Mouse (Mus musculus): ENCODE measurements around the gene Adamts16.
"Not testable (repeated sequence)": the region's sequence is repeated elsewhere in the genome, so short reads cannot be mapped to it uniquely, and the experiment has no call there.

Adamts16 gene

DNA sequence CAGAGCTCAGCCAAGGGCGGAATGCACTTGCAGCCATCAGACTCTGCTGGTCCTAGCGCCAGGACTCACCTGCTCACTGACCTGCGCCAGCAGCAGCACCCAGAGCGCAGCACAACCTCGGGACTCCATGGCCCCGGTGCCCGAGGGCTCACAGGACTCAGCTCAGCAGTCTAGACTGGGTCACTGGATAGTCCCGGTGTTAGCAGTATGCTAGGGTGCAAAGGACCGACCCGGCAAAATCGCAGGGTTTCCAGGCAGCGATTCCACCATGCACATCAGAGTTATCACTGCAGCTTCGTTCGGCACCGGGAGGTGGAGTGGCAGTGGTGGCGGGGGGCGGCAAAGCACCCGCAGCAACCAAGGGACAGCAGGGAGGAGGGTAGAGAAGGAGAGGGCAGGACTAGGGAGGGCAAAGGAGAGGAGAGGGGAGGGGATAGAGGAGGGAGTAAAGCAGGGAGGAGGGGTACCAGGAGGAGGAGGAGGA, at the start of gene Adamts16:
TSS of gene Adamts16 (minus strand) at position 391 of the 484 bp plus-strand sequence.
- no peak for DNase-seq

GRCm38 (mm10) chr13:70887136-70887535, 45.5 kb upstream of the Adamts16 start:
- DNase-seq: no peak

DNA sequence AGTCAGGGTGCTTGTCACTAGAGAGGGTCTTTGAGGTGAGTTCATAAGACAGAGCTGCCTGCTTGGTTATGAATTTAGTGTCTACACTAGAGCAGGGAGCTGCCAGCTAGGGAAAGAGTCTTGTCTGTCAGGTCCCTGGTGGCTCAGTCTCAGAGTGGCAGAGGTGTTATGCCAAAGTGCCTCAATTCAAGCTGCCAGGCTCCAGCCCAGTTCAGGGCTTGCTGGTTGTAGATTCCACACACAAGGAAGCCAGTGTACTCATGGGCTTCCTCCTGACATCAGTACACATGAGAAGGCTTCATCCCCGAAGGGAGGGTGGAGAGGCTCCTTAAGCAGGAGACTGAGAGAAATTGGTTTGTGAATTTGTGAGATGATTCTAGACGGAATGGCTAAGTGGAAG, 43.4 kb upstream of the Adamts16 start:
- DNase-seq: no peak

- no peak for DNase-seq
These were observed 42.6 kb upstream of the Adamts16 start for GRCm38 (mm10) chr13:70883891-70884890.

DNA sequence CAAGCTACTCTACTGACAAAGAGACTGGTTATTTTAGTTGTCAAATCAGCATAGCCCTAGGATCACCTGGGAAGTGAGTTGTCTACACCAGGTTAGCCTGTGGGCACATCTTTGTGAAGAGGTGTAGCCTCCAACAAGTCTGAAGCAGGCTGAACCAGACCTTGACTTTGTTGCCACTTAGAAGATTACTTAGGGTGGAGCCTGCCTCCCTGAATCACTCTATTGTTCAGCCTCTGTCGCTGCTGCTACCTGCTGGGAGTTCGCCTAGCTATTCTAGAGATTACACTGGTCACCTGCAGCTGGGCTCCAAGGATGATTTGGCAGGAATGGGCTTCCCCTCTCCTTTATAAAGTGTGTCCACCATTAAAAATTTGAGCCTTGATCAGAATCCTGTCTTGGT, 38.4 kb upstream of the Adamts16 start:
- DNase-seq: not testable (repeated sequence)

DNA sequence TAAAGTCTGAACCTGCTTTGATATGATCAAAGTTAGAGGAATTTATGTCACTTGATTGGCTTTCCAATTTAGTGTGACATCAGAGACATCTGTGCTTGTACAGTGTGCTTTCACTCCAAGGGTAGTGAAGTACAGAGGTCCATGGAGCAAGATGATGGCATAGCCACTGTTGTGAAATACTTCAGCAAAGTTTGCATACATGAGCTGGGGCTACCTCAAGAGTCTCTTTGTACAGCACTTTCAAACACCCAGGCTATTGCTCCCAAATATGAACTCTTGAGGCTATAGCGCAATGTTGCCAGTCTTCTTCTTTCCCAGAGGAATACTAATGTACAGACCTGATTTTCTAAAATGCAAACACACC, 35.9 kb upstream of the Adamts16 start:
- no peak for DNase-seq

DNA sequence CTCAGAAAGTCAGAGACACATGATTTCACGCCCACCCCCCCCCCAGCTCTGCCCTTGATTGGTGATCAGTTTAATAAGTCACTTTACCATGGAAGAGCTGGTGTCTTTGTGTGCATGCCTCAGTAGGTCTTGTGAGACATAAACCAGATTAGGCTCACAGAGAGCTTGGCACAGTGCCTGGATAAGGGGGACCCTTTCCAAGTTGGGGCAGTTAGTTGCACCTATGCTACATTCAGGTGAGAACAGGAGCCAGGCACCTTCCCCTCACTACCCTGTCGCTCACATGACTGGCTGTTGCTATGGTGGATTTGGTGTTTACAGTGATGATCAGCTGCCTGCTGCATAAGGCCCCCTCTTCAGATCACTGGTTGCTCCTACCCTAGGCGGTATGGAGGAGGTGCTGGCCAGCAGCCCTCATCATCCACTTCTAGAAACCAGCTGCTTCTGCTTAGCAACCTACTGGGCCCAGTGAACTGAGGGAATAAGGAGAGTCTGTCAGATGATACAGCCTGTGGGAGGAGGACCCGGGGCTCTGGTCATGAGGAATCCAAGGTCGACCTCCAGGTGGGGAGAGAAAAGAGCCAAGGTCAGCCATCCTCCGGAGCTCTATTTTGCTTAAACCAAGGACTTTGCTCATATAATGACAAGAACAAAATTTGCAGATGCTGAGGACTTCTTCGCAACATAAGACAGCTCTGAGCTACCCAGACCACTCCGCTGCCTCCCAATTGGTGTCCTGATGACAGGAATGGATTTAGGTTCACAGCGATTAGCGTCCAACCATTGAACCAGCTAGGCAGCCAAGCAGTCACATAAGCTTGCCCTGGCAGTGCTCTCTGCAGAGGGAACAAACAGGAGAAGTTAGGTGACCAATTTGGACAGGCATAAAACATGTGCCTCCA, 35.3 kb upstream of the Adamts16 start:
- DNase-seq: no peak

DNA sequence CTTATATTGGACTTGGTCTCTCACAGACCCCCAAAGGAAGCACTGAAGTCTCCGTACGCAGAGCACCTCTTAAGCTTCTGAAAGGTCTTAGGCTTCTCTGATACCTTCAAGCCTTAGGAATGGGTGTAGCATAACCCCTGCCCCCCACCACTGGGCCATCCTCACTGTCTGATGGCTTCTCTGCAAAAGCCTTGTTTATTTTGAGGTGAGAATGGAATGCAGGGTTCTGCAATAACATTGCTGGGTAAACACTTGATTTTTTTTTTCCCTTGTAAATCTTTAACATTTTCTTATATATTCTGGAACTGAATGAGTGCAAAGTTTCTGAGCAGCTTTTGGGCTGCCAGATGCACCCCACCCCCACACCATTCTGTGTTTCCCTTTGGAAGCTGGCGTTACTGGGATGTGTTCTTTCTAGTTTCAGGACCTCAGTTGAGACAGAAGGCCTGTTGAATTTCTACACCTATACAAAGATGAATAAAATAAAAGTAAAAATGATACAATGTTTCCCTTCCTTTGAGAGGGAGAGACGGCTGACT, 33.9 kb upstream of the Adamts16 start:
- DNase-seq: no peak

GRCm38 (mm10) chr13:70874741-70875140, 33.1 kb upstream of the Adamts16 start:
- no peak for DNase-seq

DNA sequence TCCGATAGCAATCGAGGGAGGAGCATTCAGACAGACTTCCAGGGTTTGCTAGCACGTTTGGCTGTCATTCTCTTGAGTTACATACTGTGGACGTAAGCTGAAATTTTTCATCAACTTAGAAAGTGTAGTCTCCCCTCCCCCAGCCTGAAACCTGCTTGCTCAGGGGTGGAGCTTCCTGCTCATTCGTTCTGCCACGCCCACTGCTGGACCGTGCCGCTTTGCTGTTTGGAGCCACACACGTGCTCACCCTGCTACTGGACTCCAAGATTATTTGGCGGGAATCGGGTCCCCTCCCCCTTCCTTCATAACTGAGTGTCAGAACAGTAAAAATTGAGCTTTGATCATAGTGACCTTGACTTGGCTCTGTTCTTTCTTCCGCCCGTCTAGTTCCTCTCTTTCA, 32.2 kb upstream of the Adamts16 start:
- DNase-seq: not testable (repeated sequence)

- DNase-seq: no peak
These were observed 29.4 kb upstream of the Adamts16 start for GRCm38 (mm10) chr13:70871049-70871448.

- no peak for DNase-seq
These were observed 25.5 kb upstream of the Adamts16 start for GRCm38 (mm10) chr13:70866971-70867625.

DNA sequence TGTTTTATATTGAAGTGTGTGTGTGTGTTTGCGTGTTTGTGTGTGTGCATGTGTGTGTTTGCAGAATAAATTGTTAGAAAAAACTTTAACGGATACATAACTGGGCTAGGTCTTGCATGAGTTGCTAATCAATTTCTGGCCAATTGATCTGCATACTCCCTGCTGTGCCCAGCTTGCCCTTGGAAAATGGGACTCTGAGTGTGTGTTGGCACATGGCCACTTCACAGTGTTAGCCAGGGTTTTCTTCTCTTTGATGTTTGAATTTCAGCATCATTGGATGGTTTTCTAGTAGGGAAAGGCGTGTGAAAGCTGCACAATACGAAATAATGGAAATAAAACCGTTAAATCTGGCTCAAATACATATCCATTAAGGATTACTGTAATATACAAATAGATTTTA, 24.3 kb upstream of the Adamts16 start:
- DNase-seq: no peak

DNA sequence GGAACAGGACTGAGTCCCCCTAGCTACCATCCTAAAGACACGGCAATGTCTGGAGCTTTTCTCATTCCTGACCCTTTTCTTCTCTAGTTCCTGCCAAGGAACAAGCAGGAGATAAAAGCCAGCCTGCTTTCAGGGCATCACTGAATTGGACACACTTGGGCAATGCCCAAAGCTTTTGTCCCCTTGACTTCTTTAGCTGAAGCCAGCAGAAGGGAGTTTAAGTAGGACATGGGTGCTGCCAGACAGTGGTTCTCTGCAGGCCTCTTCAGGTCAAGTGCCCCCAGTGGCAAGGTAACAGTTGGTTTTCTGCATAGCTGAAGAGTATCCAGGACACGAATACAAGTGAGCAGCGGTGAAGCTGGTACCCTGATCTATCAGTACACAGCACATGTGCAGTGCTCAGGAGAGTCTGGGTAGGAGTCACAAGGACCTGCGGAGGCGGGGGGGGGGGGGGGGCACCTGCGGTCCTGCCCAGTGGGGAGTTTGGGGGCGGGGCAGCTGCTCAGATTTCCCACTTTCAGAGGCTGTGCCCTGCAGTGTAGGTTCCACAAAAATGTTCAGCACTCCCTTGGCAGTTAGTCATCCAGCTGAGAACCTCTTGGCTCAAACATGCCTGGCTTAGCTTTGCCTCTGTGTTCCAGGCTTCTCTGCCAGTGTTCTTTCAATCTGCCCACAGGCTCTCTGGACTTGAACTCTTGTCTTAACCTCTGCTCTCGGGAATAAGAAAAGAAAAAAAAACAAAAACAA, 20.7 kb upstream of the Adamts16 start:
- no peak for DNase-seq

- no peak for DNase-seq
These were observed 12.0 kb upstream of the Adamts16 start for GRCm38 (mm10) chr13:70853601-70854000.

GRCm38 (mm10) chr13:70846933-70847332, 5.3 kb upstream of the Adamts16 start:
- no peak for DNase-seq

- no peak for DNase-seq
These were observed 3.9 kb upstream of the Adamts16 start for GRCm38 (mm10) chr13:70845526-70845925.

- DNase-seq: no peak
These were observed 515 bp upstream of the Adamts16 start for GRCm38 (mm10) chr13:70842126-70842525.

DNA sequence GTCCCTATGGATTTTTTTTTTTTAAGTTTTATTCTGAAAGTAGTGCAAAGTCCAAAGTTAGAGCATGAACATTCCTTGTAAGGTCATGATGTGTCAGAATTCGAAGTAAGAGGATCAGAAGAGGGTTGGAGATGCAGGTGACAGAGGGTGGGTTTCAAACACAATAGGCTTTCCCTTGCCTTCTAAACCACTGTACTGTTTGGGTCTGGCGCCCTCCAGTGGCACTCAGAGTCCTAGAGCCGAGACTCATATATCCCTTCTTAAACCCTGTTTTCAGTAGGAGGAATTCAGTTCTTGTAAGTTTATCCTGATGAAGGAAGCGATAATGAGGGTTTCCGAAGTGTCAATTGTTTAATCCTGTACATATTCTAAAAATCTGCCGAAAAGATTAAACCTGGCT, 1.4 kb downstream of the Adamts16 start:
- DNase-seq: peak; percentile 29 to 34

DNA sequence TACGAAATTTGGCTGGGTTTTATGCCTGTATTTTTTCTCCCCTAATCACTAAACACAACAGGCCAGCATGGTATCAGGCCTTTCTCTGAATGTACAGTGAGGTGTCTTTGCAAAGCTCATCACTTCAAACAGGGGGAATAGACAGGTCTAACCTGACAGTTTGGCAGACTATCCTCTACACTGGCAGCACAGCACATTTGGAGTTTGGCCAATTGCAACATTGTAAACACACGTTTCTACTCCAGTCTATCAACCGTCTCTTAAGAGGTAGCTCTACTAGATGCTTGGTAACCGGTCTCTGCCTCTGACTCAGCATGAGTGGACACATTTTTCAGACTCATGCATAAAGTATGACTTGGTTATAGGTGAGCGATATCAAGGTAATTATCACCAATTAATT, 4.0 kb downstream of the Adamts16 start:
- no peak for DNase-seq

GRCm38 (mm10) chr13:70836246-70836645, 5.4 kb downstream of the Adamts16 start:
- no peak for DNase-seq
